Mouse (Mus musculus) gastrocnemius, postnatal 25 days (tissue): ENCODE data around the gene Atf6. TPM values are rescaled to one million over a fixed set of nuclear protein-coding genes. Genes with fewer than 3 reads are reported as not detected.

ENCODE experiments used
- DNase-seq: peaks from one replicate; pipeline ENCODE4 v3.0.0; 2022
- total RNA-seq, 2 experiments: library from RNA; stranded (reverse); gene quantifications; 1 replicate in 1 of 2; 2 replicates in 1 of 2; pipeline ENCODE4 v1.2.3; 2021

Gene Atf6
- total RNA-seq, 2 experiments from 2014 or later: 16.8 to 16.9 TPM

DNA sequence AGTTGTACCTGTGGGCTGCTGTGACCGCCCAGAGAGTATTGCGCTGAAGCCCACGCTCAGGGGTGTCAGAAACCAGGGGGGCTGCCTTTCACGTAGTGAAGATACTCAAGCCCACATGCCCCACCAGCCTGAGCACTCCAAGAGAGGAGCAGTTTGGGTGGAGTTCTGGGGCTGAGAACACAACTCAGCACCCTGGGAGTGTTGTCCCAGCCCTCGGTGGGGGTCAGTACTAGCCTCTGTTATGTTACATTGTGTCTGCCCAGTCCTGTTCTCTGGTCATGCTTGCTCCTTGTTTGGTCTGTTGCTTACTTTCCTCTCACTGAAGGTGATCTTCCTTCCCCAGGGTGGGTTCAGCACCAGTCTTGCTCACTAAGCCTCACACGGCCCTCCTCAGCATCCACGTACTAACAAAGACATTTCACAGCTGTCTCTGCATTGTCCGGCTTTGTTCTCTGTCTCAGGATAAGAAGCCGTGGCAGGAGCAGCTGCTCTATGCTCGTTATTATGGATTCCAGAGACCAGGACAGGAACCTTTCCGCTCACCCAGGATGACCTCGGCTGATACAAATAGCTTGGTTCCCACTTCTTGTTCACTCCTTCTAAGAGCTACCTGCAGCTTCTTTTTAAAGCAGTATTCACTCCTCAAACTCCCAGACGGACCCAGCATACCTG is 209.8 kb downstream of the Atf6 start:
- DNase-seq: no peak

DNA sequence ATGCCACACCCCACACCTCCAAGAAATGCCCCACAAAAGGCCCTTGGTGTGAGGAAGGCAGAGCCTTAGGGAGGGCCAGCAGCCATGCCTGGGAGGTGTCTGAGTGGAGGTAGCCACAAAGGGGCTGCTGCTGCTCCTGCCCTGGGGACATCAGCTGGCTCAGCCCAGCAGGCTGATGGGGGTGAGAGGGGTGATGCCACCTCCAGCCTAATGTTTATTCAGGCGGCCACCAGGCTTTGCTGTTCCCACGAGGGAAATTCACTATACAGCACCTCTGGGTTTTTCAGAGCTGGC is 210.4 kb downstream of the Atf6 start:
- no peak for DNase-seq

- DNase-seq: no peak
Observed at GRCm38 (mm10) chr1:170656518-170657227, 210.9 kb downstream of the Atf6 start.

- no peak for DNase-seq
Observed at GRCm38 (mm10) chr1:170655280-170655917, 212.2 kb downstream of the Atf6 start.

Other genes with a start within 250 kb of the Atf6 start
- gene Olfml2b, start 223.2 kb downstream of the Atf6 start, total RNA-seq: 10 to 100 TPM in 1 of 2 experiments, 1 to 10 TPM in 1; 8.0 to 12.4 TPM
- under 1 TPM in 1 of 2 experiments, not detected in 1; 0.35 TPM for gene Gm26620, start 17.3 kb upstream of the Atf6 start, total RNA-seq
- gene Dusp12, start 17.8 kb upstream of the Atf6 start, total RNA-seq: 1 to 10 TPM; 4.0 TPM
- gene Fcrlb, start 45.2 kb upstream of the Atf6 start, total RNA-seq: not detected
- not detected for gene Fcrla, start 59.8 kb upstream of the Atf6 start, total RNA-seq
- gene Fcgr2b, start 108.8 kb upstream of the Atf6 start, total RNA-seq: 1 to 10 TPM; 1.9 to 2.8 TPM
- gene Fcgr4, start 151.1 kb upstream of the Atf6 start, total RNA-seq: not detected
- gene Fcgr3, start 197.2 kb upstream of the Atf6 start, total RNA-seq: 1 to 10 TPM; 3.7 to 4.6 TPM
- gene Cfap126, start 246.1 kb upstream of the Atf6 start, total RNA-seq: 1 to 10 TPM in 1 of 2 experiments, under 1 TPM in 1; 0.69 to 1.2 TPM